Mouse (Mus musculus) hindbrain, embryonic 14.5 days (tissue): ENCODE results near the gene Baiap2. TPM values are rescaled to one million over a fixed set of nuclear protein-coding genes. Genes with fewer than 3 reads are reported as not detected.
A peak's percentile ranks its signal among the peaks of the same experiment; 100 is the strongest.

Source experiments
- ATAC-seq: fragments of 200-750 bp; cut with Nextera tagmentation; 2 replicates; pipeline ENCODE4 v1.8.0; 2017; ENCODE audit warnings: moderate number of reproducible peaks, mild to moderate bottlenecking, moderate TSS enrichment, moderate library complexity; ENCODE audit not compliant: low FRiP score
- DNase-seq: peaks from one replicate; pipeline ENCODE4 v3.0.0-alpha.2; 2015; ENCODE audit warnings: low spot score
- H3K27ac ChIP-seq: fragments of 300-500 bp; sonication (generic); 2 replicates; pipeline ENCODE4 v1.5.1; 2014; ENCODE audit warnings: mild to moderate bottlenecking, moderate library complexity
- H3K27me3 ChIP-seq: fragments of 300-500 bp; sonication (generic); 2 replicates; pipeline ENCODE4 v1.6.1; 2014; ENCODE audit warnings: mild to moderate bottlenecking, low read length, mixed read lengths; ENCODE audit not compliant: control insufficient read depth, insufficient read depth
- H3K36me3 ChIP-seq: fragments of 300-500 bp; sonication (generic); replicated peaks from 2 replicates; pipeline ENCODE4 v1.6.1; 2014; ENCODE audit not compliant: control insufficient read depth, insufficient read depth
- H3K4me1 ChIP-seq: fragments of 300-500 bp; sonication (generic); replicated peaks from 2 replicates; pipeline ENCODE4 v1.6.1; 2014; ENCODE audit warnings: antibody characterized with exemption, low read length, mixed read lengths; ENCODE audit not compliant: control insufficient read depth, insufficient read depth
- H3K4me2 ChIP-seq: fragments of 300-500 bp; sonication (generic); replicated peaks from 2 replicates; pipeline ENCODE4 v1.6.1; 2014; ENCODE audit warnings: mild to moderate bottlenecking, moderate library complexity
- H3K4me3 ChIP-seq: fragments of 300-500 bp; sonication (generic); replicated peaks from 2 replicates; pipeline ENCODE4 v1.5.1; 2014; ENCODE audit warnings: mild to moderate bottlenecking, low read length
- H3K9ac ChIP-seq: fragments of 300-500 bp; sonication (generic); 2 replicates; pipeline ENCODE4 v1.6.1; 2014
- H3K9me3 ChIP-seq: fragments of 300-500 bp; sonication (generic); 2 replicates; pipeline ENCODE4 v1.6.1; 2016; ENCODE audit warnings: low read length; ENCODE audit not compliant: control insufficient read depth
- WGBS: fragments of 180-500 bp; shearing (Covaris S2); extraction: QIAGEN DNeasy Blood & Tissue Kit; methylation state at CpG from one replicate; pipeline ENCODE4 v1.1.7; 2014; 5-methylcytosine and 5-hydroxymethylcytosine counted together
- polyA plus RNA-seq: library from polyadenylated mRNA; unstranded; fragments of >200 nt; fragmentation: Nextera tagmentation; extraction: Ambion mirVana; gene quantifications from 2 replicates; pipeline ENCODE4 v1.2.1, GENCODE M21; 2014

Baiap2 gene
- polyA plus RNA-seq, 1 experiment from 2014 or later = 13.7 TPM

- Histone ChIP-seq H3K36me3 (no peaks in the 10 kb centered on the region), H3K4me1 (peaks cover 7% of the 10 kb centered on the region), H3K27ac (no peak overlapping the region), H3K4me3 (no peak overlapping the region), H3K9ac (no peak overlapping the region), H3K4me2 (no peak overlapping the region), H3K9me3 (no peaks in the 10 kb centered on the region), H3K27me3 (no peaks in the 10 kb centered on the region)
- DNase-seq (no peak), ATAC-seq (no peak)
- WGBS = 89% methylated on average over 8 of the region's 8 CpGs
Observed at GRCm38 (mm10) chr11:119975739-119976501, 33.4 kb downstream of the Baiap2 start.

GRCm38 (mm10) chr11:119978701-119979100 lies 36.1 kb downstream of the Baiap2 start:
- H3K27me3 ChIP-seq = no peaks in the 10 kb centered on the region
- H3K36me3 ChIP-seq = no peaks in the 10 kb centered on the region
- no peak overlapping the region for H3K9ac ChIP-seq
- no peak overlapping the region for H3K4me3 ChIP-seq
- DNase-seq (no peak), ATAC-seq (no peak)
- no peaks in the 10 kb centered on the region for H3K4me1 ChIP-seq
- 94% methylated on average over 4 of the region's 4 CpGs for WGBS
- H3K9me3 ChIP-seq = no peaks in the 10 kb centered on the region
- no peak overlapping the region for H3K27ac ChIP-seq
- no peak overlapping the region for H3K4me2 ChIP-seq

DNA sequence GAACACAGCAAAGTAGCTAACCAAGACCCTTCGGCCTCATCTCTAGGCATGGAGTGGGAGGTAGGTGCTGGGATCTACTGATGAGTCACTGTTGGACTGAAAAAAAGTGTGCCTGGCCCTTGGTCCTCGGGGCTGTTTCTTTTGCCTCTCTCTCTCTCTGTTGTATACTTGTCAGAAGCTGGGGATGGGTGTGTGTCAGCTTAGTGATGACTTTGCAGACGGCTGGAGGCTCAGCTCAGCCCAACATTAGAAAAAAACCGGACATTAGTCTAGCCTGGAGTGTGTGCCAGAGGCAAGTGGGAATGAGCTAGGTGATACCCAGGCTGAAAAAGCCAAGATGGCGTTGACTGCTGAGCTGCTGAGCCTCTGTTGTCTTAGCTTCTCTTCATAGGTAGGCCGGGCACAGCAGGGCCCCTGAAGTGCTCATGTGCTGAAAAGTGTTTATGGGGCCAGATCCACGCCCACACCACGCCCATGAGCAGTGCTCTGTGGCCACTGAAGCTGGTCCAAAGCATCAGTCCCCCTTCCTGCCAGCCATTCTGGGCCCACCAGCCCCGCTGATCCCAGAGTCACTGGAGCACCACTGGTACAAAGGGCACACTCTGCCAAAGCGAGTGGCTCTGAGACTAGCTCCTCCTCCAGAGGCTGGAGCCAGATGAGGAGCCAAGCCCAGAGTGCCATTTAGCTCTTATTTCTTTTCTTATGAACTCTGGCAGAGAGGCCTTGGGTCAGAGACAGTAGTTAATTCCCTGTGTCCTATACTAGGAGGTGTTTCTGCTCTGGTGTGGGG lies 37.2 kb downstream of the Baiap2 start:
- H3K27me3 ChIP-seq = no peaks in the 10 kb centered on the region
- DNase-seq (no peak), ATAC-seq (no peak)
- H3K9me3 ChIP-seq = no peaks in the 10 kb centered on the region
- H3K4me2 ChIP-seq = no peak overlapping the region
- H3K27ac ChIP-seq = no peak overlapping the region
- no peaks in the 10 kb centered on the region for H3K4me1 ChIP-seq
- H3K4me3 ChIP-seq = no peak overlapping the region
- H3K9ac ChIP-seq = no peak overlapping the region
- H3K36me3 ChIP-seq = no peaks in the 10 kb centered on the region
- WGBS = 82% methylated on average over 10 of the region's 10 CpGs

DNA sequence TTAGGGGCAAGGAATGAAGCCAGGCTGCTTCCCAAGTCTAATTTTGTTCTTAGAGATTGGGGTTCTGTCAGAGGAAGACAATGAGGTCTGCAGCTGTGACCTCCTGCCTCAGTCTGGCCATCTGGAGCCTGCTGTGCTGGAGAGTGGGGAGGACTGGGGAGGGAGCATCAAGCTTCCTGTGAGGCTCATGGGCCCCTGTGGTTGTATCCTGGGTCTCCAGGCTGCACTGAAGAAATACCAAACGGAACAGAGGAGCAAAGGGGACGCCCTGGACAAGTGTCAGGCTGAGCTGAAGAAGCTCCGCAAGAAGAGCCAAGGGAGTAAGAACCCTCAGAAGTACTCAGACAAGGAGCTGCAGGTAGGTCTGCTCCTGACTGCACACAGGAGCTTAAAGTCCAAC lies 39.2 kb downstream of the Baiap2 start:
- H3K4me3 ChIP-seq = no peak overlapping the region
- H3K36me3 ChIP-seq = no peaks in the 10 kb centered on the region
- no peak overlapping the region for H3K27ac ChIP-seq
- WGBS = 74% methylated on average over 3 of the region's 3 CpGs
- no peaks in the 10 kb centered on the region for H3K9me3 ChIP-seq
- no peak for DNase-seq
- no peaks in the 10 kb centered on the region for H3K4me1 ChIP-seq
- no peaks in the 10 kb centered on the region for H3K27me3 ChIP-seq
- no peak for ATAC-seq
- H3K4me2 ChIP-seq = no peak overlapping the region
- H3K9ac ChIP-seq = no peak overlapping the region

DNA sequence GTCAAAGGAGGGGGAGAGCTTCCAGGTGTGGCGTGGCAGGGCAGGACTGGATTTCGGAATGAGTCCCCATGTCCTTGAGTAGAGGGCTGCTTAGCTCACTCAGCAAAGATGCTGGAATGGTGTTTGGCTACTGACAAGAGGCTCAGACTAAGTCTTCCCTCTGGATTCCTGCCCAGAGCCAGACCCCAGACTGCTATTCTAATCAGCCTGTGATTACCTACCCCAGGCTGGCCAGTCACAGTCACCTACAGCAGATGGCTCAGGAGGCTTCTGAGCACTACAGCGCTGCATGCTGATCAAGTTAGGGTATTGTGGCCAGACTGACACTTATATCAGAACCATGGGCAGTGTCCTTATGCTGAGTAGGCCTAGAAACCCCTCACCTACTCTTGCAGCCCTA lies 39.7 kb downstream of the Baiap2 start:
- H3K27me3 ChIP-seq = no peaks in the 10 kb centered on the region
- WGBS = 86% methylated on average over 3 of the region's 3 CpGs

DNA sequence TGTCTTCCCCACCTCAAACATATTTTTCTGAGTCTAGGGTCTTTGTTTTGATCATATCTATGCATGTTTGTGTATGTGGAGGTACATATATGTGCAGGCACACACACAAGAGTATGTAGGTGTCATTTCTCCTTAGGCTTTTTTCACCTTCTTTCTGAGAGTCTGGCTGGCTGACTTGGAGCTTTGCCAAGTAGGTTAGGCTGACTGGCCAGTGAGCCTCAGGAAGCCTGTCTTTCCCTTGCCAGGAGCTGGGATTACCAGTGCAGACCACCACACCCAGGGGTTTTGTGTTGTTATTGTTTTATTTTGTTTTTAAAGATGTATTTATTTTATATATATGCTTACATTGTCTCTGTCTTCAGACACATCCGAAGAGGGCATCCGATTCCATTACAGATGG lies 40.6 kb downstream of the Baiap2 start:
- Histone ChIP-seq H3K4me3 (no peak overlapping the region), H3K36me3 (no peaks in the 10 kb centered on the region), H3K27me3 (no peaks in the 10 kb centered on the region), H3K4me1 (no peaks in the 10 kb centered on the region), H3K4me2 (no peak overlapping the region), H3K9ac (no peak overlapping the region), H3K27ac (no peak overlapping the region), H3K9me3 (no peaks in the 10 kb centered on the region)
- 92% methylated on average over 2 of the region's 2 CpGs for WGBS
- ATAC-seq = no peak
- no peak for DNase-seq

More for the DNA sequence above, 39.7 kb downstream of the Baiap2 start:
- Histone ChIP-seq H3K9me3 (no peaks in the 10 kb centered on the region), H3K9ac (no peak overlapping the region), H3K4me1 (no peaks in the 10 kb centered on the region), H3K4me3 (no peak overlapping the region), H3K4me2 (no peak overlapping the region), H3K27ac (no peak overlapping the region), H3K36me3 (no peaks in the 10 kb centered on the region)
- DNase-seq = no peak
- ATAC-seq = no peak

GRCm38 (mm10) chr11:119986751-119987425 lies 44.3 kb downstream of the Baiap2 start:
- Histone ChIP-seq H3K9ac (no peak overlapping the region), H3K9me3 (no peaks in the 10 kb centered on the region), H3K4me2 (no peak overlapping the region), H3K4me1 (peaks cover 22% of the 10 kb centered on the region), H3K27me3 (no peaks in the 10 kb centered on the region), H3K4me3 (no peak overlapping the region), H3K27ac (no peak overlapping the region), H3K36me3 (no peaks in the 10 kb centered on the region)
- no peak for ATAC-seq
- DNase-seq = no peak
- 86% methylated on average over 9 of the region's 9 CpGs for WGBS

GRCm38 (mm10) chr11:119987876-119988275 lies 45.3 kb downstream of the Baiap2 start:
- no peak overlapping the region for H3K4me2 ChIP-seq
- peaks cover 22% of the 10 kb centered on the region for H3K4me1 ChIP-seq
- no peak overlapping the region for H3K27ac ChIP-seq
- WGBS = 88% methylated on average over 7 of the region's 7 CpGs
- no peak overlapping the region for H3K9ac ChIP-seq
- H3K36me3 ChIP-seq = no peaks in the 10 kb centered on the region
- no peaks in the 10 kb centered on the region for H3K9me3 ChIP-seq
- DNase-seq (no peak), ATAC-seq (no peak)
- H3K27me3 ChIP-seq = no peaks in the 10 kb centered on the region
- H3K4me3 ChIP-seq = no peak overlapping the region

- ATAC-seq = no peak
- H3K27ac ChIP-seq = 0 out of 2 replicates have a peak overlapping the region, but pooled peaks have one; percentile 67
- WGBS = 87% methylated on average over 7 of the region's 7 CpGs
Observed at GRCm38 (mm10) chr11:119988391-119988790, 45.8 kb downstream of the Baiap2 start.

More at GRCm38 (mm10) chr11:119988391-119988790, 45.8 kb downstream of the Baiap2 start:
- H3K9ac ChIP-seq = no peak overlapping the region
- H3K4me3 ChIP-seq = no peak overlapping the region
- H3K4me2 ChIP-seq = no peak overlapping the region
- H3K4me1 ChIP-seq = peaks cover 22% of the 10 kb centered on the region
- H3K9me3 ChIP-seq = no peaks in the 10 kb centered on the region
- H3K36me3 ChIP-seq = no peaks in the 10 kb centered on the region
- DNase-seq = no peak
- H3K27me3 ChIP-seq = no peaks in the 10 kb centered on the region
